Mouse (Mus musculus) ES-Bruce4 (cell line): ENCODE measurements around the gene Dnah17.

ENCODE experiments used
- EP300 ChIP-seq: IDR thresholded peaks from 2 replicates; pipeline ENCODE4 v1.6.1; 2011; ENCODE audit warnings: low read depth, low read length; ENCODE audit not compliant: insufficient read depth
- POLR2A ChIP-seq: IDR thresholded peaks from one replicate; pipeline ENCODE4 v1.8.1; 2011; ENCODE audit warnings: low read length; ENCODE audit not compliant: insufficient read depth

DNA sequence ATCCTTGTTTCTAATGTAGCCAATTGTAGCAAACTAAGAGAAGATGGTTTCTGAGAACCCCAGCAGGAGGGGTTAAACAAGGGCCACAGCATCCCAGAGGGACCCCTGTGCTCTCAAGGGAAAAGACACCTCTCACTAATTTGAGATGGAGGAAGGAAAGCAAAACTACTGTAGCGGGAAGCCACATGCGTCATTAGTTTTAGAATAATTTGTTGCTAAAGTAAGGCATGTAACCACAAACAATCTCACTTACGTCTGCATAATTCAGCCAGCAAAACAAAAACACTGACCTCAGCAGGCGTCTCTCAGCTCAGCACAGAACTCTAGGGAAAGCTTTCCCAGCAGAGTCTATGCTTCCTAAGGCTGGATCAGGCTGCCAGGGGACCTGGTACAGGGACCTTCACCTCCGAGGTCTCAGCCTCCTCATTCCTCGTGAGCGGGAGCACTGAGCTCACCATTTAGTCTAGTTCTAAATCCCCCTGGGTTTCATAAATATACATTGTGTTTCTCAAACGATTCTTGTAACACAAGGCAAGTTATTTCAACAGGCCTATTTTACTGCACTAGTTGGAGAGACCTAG lies 26.1 kb upstream of the Dnah17 start:
- TF ChIP-seq EP300 (no peak), POLR2A (no peak)
